Mouse (Mus musculus): ENCODE measurements around the gene 9130204L05Rik.

The 9130204L05Rik gene

GRCm38 (mm10) chr3:91090703-91091102 lies at the start of gene 9130204L05Rik:
Gene 9130204L05Rik, minus strand, starts transcription at chr3:91090803.
- DNase-seq (ENCODE audit: low read depth, low spot score) = no peak

GRCm38 (mm10) chr3:91108696-91109095 lies 18.1 kb upstream of the 9130204L05Rik start:
- DNase-seq (ENCODE audit: low read depth, low spot score) = no peak

GRCm38 (mm10) chr3:91059211-91059610 lies 31.4 kb downstream of the 9130204L05Rik start:
- DNase-seq (ENCODE audit: low read depth, low spot score) = peak; percentile 6

GRCm38 (mm10) chr3:91052654-91053053 lies 37.9 kb downstream of the 9130204L05Rik start:
- no peak for DNase-seq (ENCODE audit: low read depth, low spot score)
